30 mouse cellular contexts compared by ENCODE assay signal in genomic region chr19:3875045-3875444, GRCm38 (mm10). TPM values are rescaled to one million over a fixed set of nuclear protein-coding genes. Genes with fewer than 3 reads are reported as not detected.
DNase-seq lines count a peak whose midpoint lies in the region; ATAC-seq and TF ChIP-seq lines count a peak whose summit lies in the region.
"Had no signal": no experiment of that assay in that cellular context is flagged by ENCODE, and none has a peak within 500 bp of the region (broad histone marks: within the 10 kb centered on the region; RNA-seq: fewer than 3 reads in every experiment).

No protein-coding gene starts in this region.

- no peak overlapping the region for H3K9ac ChIP-seq in ES-Bruce4 (ENCODE audit: low read depth, poor library complexity, severe bottlenecking)
- no peak overlapping the region for H3K9ac ChIP-seq in intestine, embryonic 15.5 days
- H3K9ac ChIP-seq: embryonic facial prominence, embryonic 13.5 days; forebrain, embryonic 12.5 days; heart, embryonic 12.5 days; hindbrain, embryonic 14.5 days; limb, embryonic 15.5 days; liver, embryonic 13.5 days had no signal

- peaks cover 24% of the 10 kb centered on the region for H3K36me3 ChIP-seq in ES-Bruce4 (ENCODE audit: control insufficient read depth, insufficient read depth, low read length, poor library complexity, severe bottlenecking)
- H3K36me3 ChIP-seq in intestine, embryonic 15.5 days: no peaks in the 10 kb centered on the region

- TF ChIP-seq CTCF in ES-Bruce4 (IDR thresholded peaks at IDR 0.05; ENCODE audit: low read depth, low read length): no peak

- H3K27me3 ChIP-seq in ES-Bruce4 (ENCODE audit: control insufficient read depth, insufficient read depth, low read length, poor library complexity, severe bottlenecking): no peaks in the 10 kb centered on the region
- no peaks in the 10 kb centered on the region for H3K27me3 ChIP-seq in intestine, embryonic 15.5 days (replicated peaks)
- H3K27me3 ChIP-seq: embryonic facial prominence, embryonic 13.5 days; forebrain, embryonic 12.5 days; heart, embryonic 12.5 days; limb, embryonic 15.5 days; liver, embryonic 13.5 days had no signal

- H3K4me2 ChIP-seq in intestine, embryonic 15.5 days (replicated peaks): no peak overlapping the region
- H3K4me2 ChIP-seq: embryonic facial prominence, embryonic 13.5 days; forebrain, embryonic 12.5 days; heart, embryonic 12.5 days; hindbrain, embryonic 14.5 days; limb, embryonic 15.5 days; liver, embryonic 13.5 days had no signal

- intact Hi-C loops in left cerebral cortex, postnatal 14 days (cut with DNase I): no loop called here

- H3K9me3 ChIP-seq in ES-Bruce4 (replicated peaks; ENCODE audit: control insufficient read depth, insufficient read depth, low read length, poor library complexity, severe bottlenecking): no peaks in the 10 kb centered on the region
- H3K9me3 ChIP-seq in intestine, embryonic 15.5 days: no peaks in the 10 kb centered on the region
- H3K9me3 ChIP-seq: embryonic facial prominence, embryonic 13.5 days; forebrain, embryonic 12.5 days; heart, embryonic 12.5 days; limb, embryonic 10.5 days; limb, embryonic 15.5 days; liver, embryonic 13.5 days had no signal

- TF ChIP-seq POLR2A in ES-Bruce4 (IDR thresholded peaks at IDR 0.05; ENCODE audit: insufficient read depth, low read length): no peak

- ATAC-seq in intestine, embryonic 15.5 days: peak; percentile 73; the same call in 1 of the 2 replicates

- H3K4me3 ChIP-seq in ES-Bruce4 (ENCODE audit: low read depth, low read length): no peak overlapping the region
- no peak overlapping the region for H3K4me3 ChIP-seq in intestine, embryonic 15.5 days (replicated peaks)
- H3K4me3 ChIP-seq: embryonic facial prominence, embryonic 13.5 days; erythroblast, embryonic 14.5 days; forebrain, embryonic 12.5 days; heart, embryonic 12.5 days; limb, embryonic 10.5 days; limb, embryonic 15.5 days; liver, embryonic 13.5 days had no signal

- TF ChIP-seq EP300 in ES-Bruce4 (IDR thresholded peaks at IDR 0.05; ENCODE audit: insufficient read depth, low read depth, low read length): no peak

- 70% methylated on average over 7 of the region's 7 CpGs for WGBS in intestine, embryonic 15.5 days

- H3K4me1 ChIP-seq in ES-Bruce4 (ENCODE audit: control insufficient read depth, insufficient read depth, low read length): no peaks in the 10 kb centered on the region
- H3K4me1 ChIP-seq in intestine, embryonic 15.5 days (replicated peaks): peaks cover 11% of the 10 kb centered on the region; the same call in 1 of the 2 replicates
- H3K4me1 ChIP-seq: forebrain, embryonic 12.5 days; liver, embryonic 13.5 days had no signal

- DNase-seq in urinary bladder, adult 18-20 months (ENCODE audit: low spot score in 2 of 2): peak; percentile 20 to 36
- no peak for DNase-seq in urinary bladder, postnatal 25 days (ENCODE audit: low spot score)
- no peak for DNase-seq in left cerebral cortex, postnatal 14 days (ENCODE audit: low spot score in 2 of 2)
- no peak for DNase-seq in frontal cortex, postnatal 14 days (ENCODE audit: low spot score in 2 of 2)
- DNase-seq: adrenal gland, postnatal 25 days; cerebellum, adult 11-12 months; cerebellum, adult 9-11 months; embryo, embryonic 11 days; gastrocnemius, postnatal 25 days; heart, adult 11 months; heart, postnatal 4 days; kidney, adult 9 months; kidney, postnatal 10 days; layer of hippocampus, postnatal 36 days; liver, embryonic 13.5 days; lung, adult 18-20 months; lung, postnatal 10 days; midbrain, embryonic 14.5 days; right cerebral cortex, postnatal 25 days; spleen, adult 18-20 months; thymus, postnatal 4 days had no signal

- H3K27ac ChIP-seq in ES-Bruce4 (ENCODE audit: insufficient read depth, low read length): peak overlapping the region; percentile 83
- H3K27ac ChIP-seq in intestine, embryonic 15.5 days: no peak overlapping the region
- H3K27ac ChIP-seq: embryonic facial prominence, embryonic 13.5 days; forebrain, embryonic 12.5 days; hindbrain, embryonic 14.5 days; limb, embryonic 10.5 days; limb, embryonic 15.5 days; liver, embryonic 13.5 days had no signal

RNA-seq across cellular contexts. Expression of gene Chka, which starts 23.5 kb away (rescaled TPM):
- polyA plus RNA-seq in ES-Bruce4 (2011; ENCODE audit: insufficient read depth, insufficient read length, low read depth, missing spikeins): 142 and 148 TPM in 2 replicates
- polyA plus RNA-seq in intestine, embryonic 15.5 days (2015; fragmentation: Nextera tagmentation; extraction: Ambion mirVana): 63.3 and 68.5 TPM in 2 replicates
- 10 to 100 TPM; 75.5 to 99.5 TPM for total RNA-seq in left cerebral cortex, postnatal 14 days (2021)

RNA-seq across cellular contexts. Expression of gene Tcirg1, which starts 31.9 kb away (rescaled TPM):
- 25.2 and 30.0 TPM in 2 replicates for polyA plus RNA-seq in ES-Bruce4 (2011; ENCODE audit: insufficient read depth, insufficient read length, low read depth, missing spikeins)
- 50.9 and 56.3 TPM in 2 replicates for polyA plus RNA-seq in intestine, embryonic 15.5 days (2015; fragmentation: Nextera tagmentation; extraction: Ambion mirVana)
- 10 to 100 TPM; 14.4 to 16.1 TPM for total RNA-seq in left cerebral cortex, postnatal 14 days (2021)

RNA-seq across cellular contexts. Expression of gene Ndufs8, which starts 37.5 kb away (rescaled TPM):
- polyA plus RNA-seq in ES-Bruce4 (2011; ENCODE audit: insufficient read depth, insufficient read length, low read depth, missing spikeins): 91.7 and 112 TPM in 2 replicates
- 342 and 413 TPM in 2 replicates for polyA plus RNA-seq in intestine, embryonic 15.5 days (2015; fragmentation: Nextera tagmentation; extraction: Ambion mirVana)
- total RNA-seq in left cerebral cortex, postnatal 14 days (2021): 100 to 1,000 TPM; 134 to 149 TPM

RNA-seq across cellular contexts. Expression of gene Aldh3b1, which starts 54.6 kb away (rescaled TPM):
- 0.66 and 0.96 TPM in 2 replicates for polyA plus RNA-seq in ES-Bruce4 (2011; ENCODE audit: insufficient read depth, insufficient read length, low read depth, missing spikeins)
- polyA plus RNA-seq in intestine, embryonic 15.5 days (2015; fragmentation: Nextera tagmentation; extraction: Ambion mirVana): 2.3 and 2.4 TPM in 2 replicates
- 1 to 10 TPM; 1.8 to 2.0 TPM for total RNA-seq in left cerebral cortex, postnatal 14 days (2021)
- polyA plus RNA-seq: erythroblast, embryonic 14.5 days had no signal

RNA-seq across cellular contexts. Expression of gene Unc93b1, which starts 59.9 kb away (rescaled TPM):
- polyA plus RNA-seq in ES-Bruce4 (2011; ENCODE audit: insufficient read depth, insufficient read length, low read depth, missing spikeins): 12.1 and 13.5 TPM in 2 replicates
- 20.2 and 21.8 TPM in 2 replicates for polyA plus RNA-seq in intestine, embryonic 15.5 days (2015; fragmentation: Nextera tagmentation; extraction: Ambion mirVana)
- 10 to 100 TPM; 16.0 to 18.4 TPM for total RNA-seq in left cerebral cortex, postnatal 14 days (2021)

Comparison
In these comparisons a context has a peak if more than half of its experiments do, and no peak if none do; other contexts are left out.
1. DNase-seq: peak in urinary bladder, adult 18-20 months (2 of 2); none in urinary bladder, postnatal 25 days (single experiment), left cerebral cortex, postnatal 14 days (0 of 2) and frontal cortex, postnatal 14 days (0 of 2).